ENCODE assay signal across 12 mouse cellular contexts in genomic region chr1:179953251-179953650, GRCm38 (mm10).
"Had no signal": no experiment of that assay in that cellular context is flagged by ENCODE, and none has a peak within 500 bp of the region (broad histone marks: within the 10 kb centered on the region; RNA-seq: fewer than 3 reads in every experiment).

No protein-coding gene starts in this region.

- DNase-seq: left cerebral cortex, postnatal 4 days; liver; liver, embryonic 13.5 days; liver, postnatal 0 days; lung, adult 18-20 months; lung, adult 2 months; lung, embryonic 14.5 days; lung, postnatal 10 days; lung, postnatal 14 days; lung, postnatal 36 days; lung, postnatal 4 days; midbrain, embryonic 14.5 days had no signal
